Mouse (Mus musculus) hindbrain, embryonic 11.5 days (tissue): Measurements from ENCODE around the gene Pip5k1c. TPM values are rescaled to one million over a fixed set of nuclear protein-coding genes. Genes with fewer than 3 reads are reported as not detected.

Source experiments
- ATAC-seq: fragments of 200-750 bp; cut with Nextera tagmentation; 2 replicates; pipeline ENCODE4 v1.8.0; 2017; ENCODE audit warnings: mild to moderate bottlenecking, moderate TSS enrichment, moderate library complexity; ENCODE audit not compliant: low FRiP score
- DNase-seq: peaks from one replicate; pipeline ENCODE4 v3.0.0-alpha.2; 2015; ENCODE audit warnings: low spot score
- H3K27ac ChIP-seq: fragments of 300-500 bp; sonication (generic); 2 replicates; pipeline ENCODE4 v1.5.1; 2014; ENCODE audit warnings: mild to moderate bottlenecking, low read depth, low read length
- H3K27me3 ChIP-seq: fragments of 300-500 bp; sonication (generic); 2 replicates; pipeline ENCODE4 v1.6.1; 2014; ENCODE audit warnings: mild to moderate bottlenecking, low read length, moderate library complexity, mixed read lengths; ENCODE audit not compliant: control insufficient read depth, insufficient read depth
- H3K36me3 ChIP-seq: fragments of 300-500 bp; sonication (generic); 2 replicates; pipeline ENCODE4 v1.6.1; 2014; ENCODE audit warnings: mild to moderate bottlenecking, low read length, moderate library complexity, mixed read lengths; ENCODE audit not compliant: control insufficient read depth, insufficient read depth
- H3K4me1 ChIP-seq: fragments of 300-500 bp; sonication (generic); replicated peaks from 2 replicates; pipeline ENCODE4 v1.6.1; 2014; ENCODE audit warnings: low read length, mixed read lengths; ENCODE audit not compliant: control insufficient read depth, insufficient read depth
- H3K4me2 ChIP-seq: fragments of 300-500 bp; sonication (generic); replicated peaks from 2 replicates; pipeline ENCODE4 v1.6.1; 2014; ENCODE audit warnings: mild to moderate bottlenecking, low read depth, low read length
- H3K4me3 ChIP-seq: fragments of 300-500 bp; sonication (generic); 2 replicates; pipeline ENCODE4 v1.5.1; 2014; ENCODE audit warnings: low read depth, low read length
- H3K9ac ChIP-seq: fragments of 300-500 bp; sonication (generic); 2 replicates; pipeline ENCODE4 v1.6.1; 2014; ENCODE audit warnings: low read depth, low read length
- H3K9me3 ChIP-seq: fragments of 300-500 bp; sonication (generic); 2 replicates; pipeline ENCODE4 v1.6.1; 2016; ENCODE audit warnings: low read length; ENCODE audit not compliant: control insufficient read depth
- WGBS: fragments of 180-500 bp; shearing (Covaris S2); extraction: QIAGEN DNeasy Blood & Tissue Kit; methylation state at CpG from one replicate; pipeline ENCODE4 v1.1.7; 2014; 5-methylcytosine and 5-hydroxymethylcytosine counted together
- polyA plus RNA-seq: library from polyadenylated mRNA; unstranded; fragments of >200 nt; fragmentation: Nextera tagmentation; extraction: Ambion mirVana; gene quantifications from 2 replicates; pipeline ENCODE4 v1.2.1, GENCODE M21; 2014

Gene Pip5k1c
- polyA plus RNA-seq, 1 experiment from 2014 or later, result 47.0 TPM

DNA sequence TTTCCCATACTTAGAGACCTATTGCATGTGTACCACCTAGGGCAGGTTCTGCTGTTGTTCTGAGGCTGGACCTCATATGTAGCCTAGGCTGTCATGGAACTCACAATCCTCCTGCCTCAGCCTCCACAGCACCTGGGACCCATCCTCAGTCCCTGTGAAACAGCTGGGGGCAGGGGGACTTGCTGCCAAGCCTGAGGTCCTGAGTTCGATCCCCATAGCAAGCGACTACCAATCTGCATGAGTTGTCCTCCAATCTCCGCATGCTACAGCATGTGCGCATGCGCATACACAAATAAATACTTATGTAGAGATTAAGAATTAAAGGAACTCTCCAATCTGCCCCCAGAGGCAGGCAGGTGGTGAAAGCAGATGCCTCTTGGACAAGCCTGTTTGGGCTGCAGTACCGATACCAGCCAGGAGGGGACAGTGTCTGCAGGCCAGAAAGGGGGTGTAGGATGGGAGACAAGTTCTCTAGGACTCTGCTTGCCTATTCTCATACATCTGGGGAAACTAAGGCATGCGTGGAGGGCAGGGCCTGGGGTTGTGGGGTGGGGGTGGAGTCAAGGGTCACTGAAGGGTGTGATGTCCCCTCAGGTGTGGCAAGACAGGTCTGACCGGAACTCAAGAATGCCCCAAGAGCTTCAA lies 5.1 kb upstream of the Pip5k1c start:
- peak; percentile 67 for DNase-seq
- H3K9me3 ChIP-seq, result no peaks in the 10 kb centered on the region
- 0 out of 2 replicates have a peak, but pooled peaks cover 3% of the 10 kb centered on the region for H3K4me1 ChIP-seq
- ATAC-seq, result no peak
- H3K4me3 ChIP-seq, result no peak overlapping the region
- 60% methylated on average over 8 of the region's 8 CpGs for WGBS
- H3K4me2 ChIP-seq, result no peak overlapping the region
- H3K27ac ChIP-seq, result no peak overlapping the region
- H3K27me3 ChIP-seq, result peaks cover 44% of the 10 kb centered on the region
- H3K36me3 ChIP-seq, result no peaks in the 10 kb centered on the region
- H3K9ac ChIP-seq, result no peak overlapping the region

DNA sequence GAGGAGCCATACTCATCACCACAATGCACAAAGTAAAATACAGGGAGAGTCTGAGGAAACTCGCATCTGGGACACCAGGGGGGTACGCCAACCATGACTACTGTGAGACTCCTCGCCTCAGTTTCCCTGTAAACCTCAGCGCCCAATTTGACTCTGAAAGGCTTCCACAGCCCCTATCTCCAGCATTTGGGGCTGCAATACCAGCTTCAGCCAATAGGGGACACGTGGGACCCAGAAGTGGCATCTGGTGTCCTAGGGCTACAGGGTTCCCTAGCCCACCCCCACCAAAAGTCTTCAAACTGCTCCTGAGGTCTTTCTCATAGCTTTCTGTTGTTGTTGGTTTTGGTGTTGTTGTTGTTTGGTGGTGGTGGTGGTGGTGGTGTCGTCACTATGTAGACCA lies 4.2 kb upstream of the Pip5k1c start:
- no peak overlapping the region for H3K9ac ChIP-seq
- H3K27me3 ChIP-seq, result peaks cover 39% of the 10 kb centered on the region
- H3K4me3 ChIP-seq, result no peak overlapping the region
- no peaks in the 10 kb centered on the region for H3K9me3 ChIP-seq
- H3K27ac ChIP-seq, result no peak overlapping the region
- H3K4me1 ChIP-seq, result 0 out of 2 replicates have a peak, but pooled peaks cover 3% of the 10 kb centered on the region
- H3K36me3 ChIP-seq, result no peaks in the 10 kb centered on the region
- no peak overlapping the region for H3K4me2 ChIP-seq
- 39% methylated on average over 6 of the region's 6 CpGs for WGBS
- ATAC-seq, result no peak
- DNase-seq, result peak; percentile 68

DNA sequence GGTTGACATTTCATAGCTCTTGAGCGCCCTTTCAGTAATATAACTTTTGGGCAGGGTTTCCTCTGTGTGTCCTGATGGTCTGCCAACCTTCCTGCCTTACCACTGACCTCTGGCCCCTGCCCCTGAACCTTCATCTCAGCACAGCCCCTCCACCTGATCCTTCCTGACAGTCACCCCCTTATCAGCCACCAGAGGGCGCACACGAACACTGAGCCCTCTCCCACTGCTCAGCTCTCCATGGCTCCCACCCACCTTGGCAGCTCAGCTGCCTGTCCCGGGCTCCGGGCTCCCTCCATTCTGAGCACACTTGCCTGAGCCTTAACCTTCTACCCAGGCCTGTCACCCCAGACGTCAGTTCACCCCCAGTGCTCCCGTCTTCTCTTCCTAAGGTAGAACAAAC lies 3.5 kb upstream of the Pip5k1c start:
- H3K9ac ChIP-seq, result no peak overlapping the region
- H3K4me1 ChIP-seq, result peaks cover 6% of the 10 kb centered on the region; the same call in 1 of the 2 replicates
- no peaks in the 10 kb centered on the region for H3K36me3 ChIP-seq
- 2% methylated on average over 7 of the region's 7 CpGs for WGBS
- H3K4me3 ChIP-seq, result no peak overlapping the region
- no peaks in the 10 kb centered on the region for H3K9me3 ChIP-seq
- H3K27ac ChIP-seq, result no peak overlapping the region
- DNase-seq (peak; percentile 81), ATAC-seq (no peak)
- H3K4me2 ChIP-seq, result no peak overlapping the region
- peaks cover 32% of the 10 kb centered on the region for H3K27me3 ChIP-seq

DNA sequence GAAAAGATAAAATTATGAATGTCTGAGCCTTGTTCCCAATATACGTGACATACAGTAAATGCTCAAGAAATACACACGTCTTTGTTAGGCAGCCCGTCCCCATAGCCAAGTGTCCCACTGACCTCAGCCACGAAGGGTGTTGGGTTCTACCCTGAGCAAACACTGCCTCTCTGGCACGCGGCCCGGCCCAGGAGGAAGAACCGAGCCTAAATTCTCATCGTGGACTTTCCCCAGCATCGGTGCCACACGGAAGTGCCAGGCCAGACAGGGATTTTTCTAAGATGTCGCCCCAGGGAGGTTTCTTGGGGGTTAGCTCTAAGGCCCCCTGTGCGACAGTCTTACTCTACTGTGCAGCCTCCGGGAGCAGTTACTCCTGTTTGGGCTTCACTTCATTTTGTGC lies 3.0 kb upstream of the Pip5k1c start:
- Histone ChIP-seq H3K4me2 (no peak overlapping the region), H3K27me3 (peaks cover 27% of the 10 kb centered on the region), H3K4me3 (no peak overlapping the region), H3K36me3 (no peaks in the 10 kb centered on the region), H3K4me1 (peaks cover 10% of the 10 kb centered on the region; the same call in 1 of the 2 replicates), H3K9ac (no peak overlapping the region), H3K27ac (no peak overlapping the region), H3K9me3 (no peaks in the 10 kb centered on the region)
- 65% methylated on average over 14 of the region's 14 CpGs for WGBS
- DNase-seq, result no peak
- no peak for ATAC-seq

DNA sequence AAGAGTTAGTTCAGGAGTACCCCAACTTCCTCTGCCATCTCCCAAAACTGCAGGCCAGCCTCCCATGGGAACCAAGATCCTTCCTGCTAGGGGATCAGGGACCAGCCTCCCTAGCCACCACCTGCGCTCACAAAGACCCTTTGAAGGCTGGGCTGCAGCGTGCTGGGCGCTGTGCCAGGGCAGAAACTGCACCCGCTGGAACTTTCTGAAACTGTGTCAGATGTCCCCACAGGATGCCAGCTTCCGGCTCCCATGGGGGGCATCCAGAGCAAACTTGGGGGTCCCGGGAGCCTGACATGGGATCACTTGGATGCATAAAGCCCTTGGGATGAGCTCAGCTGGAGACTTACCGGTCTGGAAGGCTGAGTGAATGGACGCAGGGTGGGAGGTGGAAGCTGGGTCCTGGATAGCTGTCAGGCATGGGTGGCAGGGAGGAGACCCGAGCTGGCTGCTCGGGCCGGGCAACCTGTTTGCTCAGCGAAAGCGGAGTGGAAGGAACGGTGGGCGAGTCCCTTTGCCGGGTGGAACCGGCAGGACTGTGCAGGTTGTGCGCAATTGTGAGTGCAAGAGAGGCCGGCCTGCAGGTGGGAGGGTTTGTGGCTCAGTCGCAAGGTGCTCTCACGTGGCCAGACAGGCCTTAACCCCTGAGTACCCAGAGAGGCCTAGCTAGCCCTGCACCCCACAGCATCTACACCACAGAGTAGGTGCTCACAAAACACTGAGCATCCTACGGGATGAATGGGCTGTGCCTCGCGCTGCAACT lies 1.9 kb upstream of the Pip5k1c start:
- H3K4me3 ChIP-seq, result no peak overlapping the region
- no peak overlapping the region for H3K4me2 ChIP-seq
- H3K27me3 ChIP-seq, result peaks cover 21% of the 10 kb centered on the region
- H3K4me1 ChIP-seq, result peaks cover 9% of the 10 kb centered on the region; the same call in 1 of the 2 replicates
- no peaks in the 10 kb centered on the region for H3K9me3 ChIP-seq
- ATAC-seq (no peak), DNase-seq (no peak)
- no peak overlapping the region for H3K27ac ChIP-seq
- 13% methylated on average over 24 of the region's 24 CpGs for WGBS
- H3K9ac ChIP-seq, result no peak overlapping the region
- no peaks in the 10 kb centered on the region for H3K36me3 ChIP-seq

DNA sequence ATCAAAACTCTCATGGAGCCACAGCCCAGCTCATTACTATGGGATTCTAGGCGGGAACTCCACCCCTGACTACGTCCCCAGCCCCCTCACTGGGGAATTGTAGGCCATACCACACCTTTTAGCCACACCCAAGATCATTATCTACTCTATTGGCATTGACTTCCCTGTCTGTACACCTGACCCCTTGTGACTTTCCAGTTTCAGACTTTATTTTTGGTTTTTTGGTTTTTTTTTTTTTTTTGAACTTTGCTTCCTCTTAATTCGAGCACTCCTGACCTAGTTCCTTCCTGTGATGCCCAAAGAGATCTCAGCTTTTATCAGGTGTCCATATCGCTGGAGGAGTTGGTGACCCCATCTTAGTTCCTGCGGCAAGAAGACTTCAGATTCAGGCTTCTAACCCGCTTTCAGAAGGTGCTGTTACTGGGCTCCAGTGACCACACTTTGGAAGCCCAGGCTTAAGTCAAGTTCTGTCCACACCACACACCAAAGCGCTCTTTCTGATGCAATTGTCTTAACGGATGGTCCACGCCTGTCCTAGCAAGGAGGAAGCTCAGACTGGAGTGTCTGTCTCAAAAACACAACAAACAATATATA lies 1.2 kb upstream of the Pip5k1c start, which contains the start of gene Tjp3:
TSS of gene Tjp3 (minus strand) at position 71 of the 594 bp plus-strand sequence.
- H3K27me3 ChIP-seq, result peaks cover 21% of the 10 kb centered on the region
- H3K27ac ChIP-seq, result no peak within 1 kb of the TSS
- no peaks in the 10 kb centered on the region for H3K9me3 ChIP-seq
- WGBS, result 75% methylated on average over 9 of the region's 9 CpGs
- H3K4me2 ChIP-seq, result no peak within 1 kb of the TSS
- DNase-seq, result no peak
- no peak for ATAC-seq
- H3K9ac ChIP-seq, result no peak within 1 kb of the TSS
- H3K36me3 ChIP-seq, result no peaks in the 10 kb centered on the region
- H3K4me1 ChIP-seq, result peaks cover 7% of the 10 kb centered on the region; the same call in 1 of the 2 replicates
- H3K4me3 ChIP-seq, result no peak within 1 kb of the TSS; the same call in 1 of the 2 replicates

DNA sequence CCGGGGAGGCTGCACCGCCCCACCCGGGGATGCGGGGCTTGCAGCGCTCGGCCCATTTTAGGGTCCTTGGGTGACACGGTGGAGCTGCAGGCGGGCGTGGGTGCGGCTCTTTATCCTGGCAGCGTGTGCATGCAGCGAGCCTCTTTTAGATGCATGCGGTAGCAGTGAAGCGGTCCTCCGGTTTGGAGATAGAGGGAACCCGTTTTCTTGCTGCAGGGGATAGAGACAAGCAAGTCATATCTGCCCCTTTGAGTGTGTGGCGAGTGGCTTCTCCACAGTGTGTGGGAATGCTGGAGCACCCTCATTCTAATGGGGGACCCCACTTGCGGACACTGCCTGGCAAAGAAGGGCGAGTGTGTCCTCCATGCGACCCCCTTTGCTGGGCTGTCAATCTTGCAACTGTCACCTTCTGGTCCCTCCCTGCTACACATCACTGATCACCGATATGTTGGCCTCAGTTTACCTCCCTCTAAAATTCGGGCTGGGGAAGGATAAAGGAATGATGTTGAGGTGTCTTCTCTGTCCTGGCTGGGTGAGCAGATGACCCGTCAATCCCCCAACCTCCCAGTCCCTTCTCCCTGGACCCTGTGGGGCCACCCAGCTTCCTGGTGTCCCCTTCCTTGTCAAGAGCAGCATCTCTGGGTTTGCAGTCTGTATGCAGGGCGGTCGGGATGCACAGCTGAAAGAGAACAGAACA lies 719 bp downstream of the Pip5k1c start:
- H3K9me3 ChIP-seq, result no peaks in the 10 kb centered on the region
- H3K4me1 ChIP-seq, result peaks cover 7% of the 10 kb centered on the region; the same call in 1 of the 2 replicates
- no peaks in the 10 kb centered on the region for H3K36me3 ChIP-seq
- H3K4me3 ChIP-seq, result peak overlapping the region; percentile 83
- H3K27ac ChIP-seq, result peak overlapping the region; percentile 88
- ATAC-seq (peak; percentile 9; the same call in 1 of the 2 replicates), DNase-seq (no peak)
- 3% methylated on average over 25 of the region's 25 CpGs for WGBS
- H3K27me3 ChIP-seq, result peaks cover 19% of the 10 kb centered on the region
- peak overlapping the region; percentile 89 for H3K4me2 ChIP-seq
- peak overlapping the region; percentile 87 for H3K9ac ChIP-seq

DNA sequence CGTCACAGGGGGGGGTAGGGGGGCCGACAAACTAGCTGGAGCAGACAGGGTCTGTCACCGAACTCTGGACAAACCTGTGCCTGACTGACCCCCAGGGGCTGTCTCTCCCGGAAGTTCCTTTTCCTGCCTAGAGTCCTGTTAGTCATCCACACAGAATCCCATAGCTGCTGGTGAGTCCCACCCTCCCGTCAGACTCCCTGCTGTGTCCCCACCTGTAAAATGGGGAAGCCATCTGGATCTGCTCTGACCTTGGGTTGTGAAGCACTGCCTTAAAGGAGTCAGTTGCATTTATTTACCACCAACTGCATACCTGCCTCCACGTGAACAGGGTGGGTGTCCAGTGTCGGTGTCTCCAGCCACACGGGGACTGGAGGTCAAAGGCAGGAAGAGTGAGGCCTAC lies 1.7 kb downstream of the Pip5k1c start:
- WGBS, result 68% methylated on average over 8 of the region's 8 CpGs

More for the DNA sequence above, 1.7 kb downstream of the Pip5k1c start:
- peak overlapping the region; percentile 89 for H3K4me2 ChIP-seq
- DNase-seq (no peak), ATAC-seq (no peak)
- H3K4me1 ChIP-seq, result peaks cover 7% of the 10 kb centered on the region; the same call in 1 of the 2 replicates
- no peaks in the 10 kb centered on the region for H3K36me3 ChIP-seq
- no peak overlapping the region; the same call in 1 of the 2 replicates for H3K9ac ChIP-seq
- peak overlapping the region; percentile 83 for H3K4me3 ChIP-seq
- H3K27me3 ChIP-seq, result peaks cover 19% of the 10 kb centered on the region
- H3K9me3 ChIP-seq, result no peaks in the 10 kb centered on the region
- no peak overlapping the region for H3K27ac ChIP-seq
